9 mouse cellular contexts compared by ENCODE assay signal in genomic region chr5:116571232-116571861, GRCm38 (mm10). TPM values are rescaled to one million over a fixed set of nuclear protein-coding genes. Genes with fewer than 3 reads are reported as not detected.
A peak's percentile ranks its signal among the peaks of the same experiment; 100 is the strongest.
DNase-seq lines count a peak whose midpoint lies in the region; ATAC-seq lines count a peak whose summit lies in the region.
"Had no signal": no experiment of that assay in that cellular context is flagged by ENCODE, and none has a peak within 500 bp of the region (broad histone marks: within the 10 kb centered on the region; RNA-seq: fewer than 3 reads in every experiment).

No protein-coding gene starts in this region.

- 13% methylated on average over 22 of the region's 22 CpGs for WGBS in hindbrain, embryonic 15.5 days
- WGBS in neural tube, embryonic 12.5 days: 9% methylated on average over 22 of the region's 22 CpGs

- no peak overlapping the region for H3K27ac ChIP-seq in hindbrain, embryonic 15.5 days (replicated peaks)
- peak overlapping the region; percentile 84 for H3K27ac ChIP-seq in neural tube, embryonic 12.5 days
- H3K27ac ChIP-seq: heart, embryonic 13.5 days; liver, embryonic 13.5 days had no signal

- intact Hi-C loops in heart, postnatal 10 days (cut with DNase I): no loop called here

- no peak overlapping the region for H3K9ac ChIP-seq in hindbrain, embryonic 15.5 days
- H3K9ac ChIP-seq in neural tube, embryonic 12.5 days: no peak overlapping the region
- H3K9ac ChIP-seq: heart, embryonic 13.5 days; liver, embryonic 13.5 days had no signal

- H3K4me3 ChIP-seq in hindbrain, embryonic 15.5 days: no peak overlapping the region
- no peak overlapping the region for H3K4me3 ChIP-seq in neural tube, embryonic 12.5 days
- H3K4me3 ChIP-seq: heart, embryonic 13.5 days; liver, embryonic 13.5 days had no signal

- H3K27me3 ChIP-seq in hindbrain, embryonic 15.5 days: no peaks in the 10 kb centered on the region
- no peaks in the 10 kb centered on the region for H3K27me3 ChIP-seq in neural tube, embryonic 12.5 days (replicated peaks)
- H3K27me3 ChIP-seq: liver, embryonic 13.5 days had no signal

- H3K9me3 ChIP-seq in hindbrain, embryonic 15.5 days: no peaks in the 10 kb centered on the region
- H3K9me3 ChIP-seq in neural tube, embryonic 12.5 days: no peaks in the 10 kb centered on the region
- H3K9me3 ChIP-seq: heart, embryonic 13.5 days; liver, embryonic 13.5 days had no signal

- H3K4me1 ChIP-seq in hindbrain, embryonic 15.5 days (replicated peaks): peaks cover 54% of the 10 kb centered on the region
- peaks cover 60% of the 10 kb centered on the region for H3K4me1 ChIP-seq in neural tube, embryonic 12.5 days
- H3K4me1 ChIP-seq: heart, embryonic 13.5 days; liver, embryonic 13.5 days had no signal

- 0 out of 2 replicates have a peak, but pooled peaks have one; percentile 37 for ATAC-seq in hindbrain, embryonic 15.5 days (ENCODE audit: low FRiP score, low read depth)
- ATAC-seq in neural tube, embryonic 12.5 days (ENCODE audit: low FRiP score, low read depth): peak; percentile 15; the same call in 1 of the 2 replicates

- peak; percentile 61 for DNase-seq in cerebellum, adult 8-10 months
- peak; percentile 64 for DNase-seq in embryo, embryonic 9.5 days (ENCODE audit: extremely low spot score)
- DNase-seq in layer of hippocampus, adult 11-12 months (ENCODE audit: low spot score): no peak
- DNase-seq in right cerebral cortex, adult 2 months (ENCODE audit: low spot score in 2 of 2): no peak
- no peak for DNase-seq in heart, postnatal 10 days
- DNase-seq: liver, embryonic 13.5 days had no signal

- H3K36me3 ChIP-seq in hindbrain, embryonic 15.5 days: no peaks in the 10 kb centered on the region
- no peaks in the 10 kb centered on the region for H3K36me3 ChIP-seq in neural tube, embryonic 12.5 days
- H3K36me3 ChIP-seq: heart, embryonic 13.5 days; liver, embryonic 13.5 days had no signal

- H3K4me2 ChIP-seq in hindbrain, embryonic 15.5 days: 0 out of 2 replicates have a peak overlapping the region, but pooled peaks have one; percentile 7
- H3K4me2 ChIP-seq in neural tube, embryonic 12.5 days (replicated peaks): peak overlapping the region; percentile 44
- H3K4me2 ChIP-seq: heart, embryonic 13.5 days; liver, embryonic 13.5 days had no signal

RNA-seq across cellular contexts. Expression of gene Srrm4, which starts 20.3 kb away (rescaled TPM):
- polyA plus RNA-seq in hindbrain, embryonic 15.5 days (2015; fragmentation: Nextera tagmentation; extraction: Ambion mirVana): 17.7 and 18.2 TPM in 2 replicates
- polyA plus RNA-seq in neural tube, embryonic 12.5 days (2016; fragmentation: Nextera tagmentation; extraction: Ambion mirVana): 23.7 and 25.0 TPM in 2 replicates
- total RNA-seq in heart, postnatal 10 days (2021): 1 to 10 TPM; 3.1 to 4.3 TPM

Comparison
In these comparisons a context has a peak if more than half of its experiments do, and no peak if none do; other contexts are left out.
1. DNase-seq: peak in cerebellum, adult 8-10 months (single experiment) and embryo, embryonic 9.5 days (single experiment); none in layer of hippocampus, adult 11-12 months (single experiment), right cerebral cortex, adult 2 months (0 of 2) and heart, postnatal 10 days (0 of 2).